Mouse (Mus musculus) bone marrow, adult 2 months (tissue): ENCODE data around the gene Rorc.

Source experiments
- CTCF ChIP-seq: fragments of 200-500 bp; IDR thresholded peaks from 2 replicates; pipeline ENCODE4 v1.5.1; 2011; ENCODE audit warnings: low read length, control low read depth; ENCODE audit not compliant: control insufficient read depth, insufficient read depth
- POLR2A ChIP-seq: fragments of 200-500 bp; IDR thresholded peaks from 2 replicates; pipeline ENCODE4 v1.6.1; 2011; ENCODE audit warnings: low read depth, mild to moderate bottlenecking, control low read depth, low read length, borderline replicate concordance; ENCODE audit not compliant: control insufficient read depth

DNA sequence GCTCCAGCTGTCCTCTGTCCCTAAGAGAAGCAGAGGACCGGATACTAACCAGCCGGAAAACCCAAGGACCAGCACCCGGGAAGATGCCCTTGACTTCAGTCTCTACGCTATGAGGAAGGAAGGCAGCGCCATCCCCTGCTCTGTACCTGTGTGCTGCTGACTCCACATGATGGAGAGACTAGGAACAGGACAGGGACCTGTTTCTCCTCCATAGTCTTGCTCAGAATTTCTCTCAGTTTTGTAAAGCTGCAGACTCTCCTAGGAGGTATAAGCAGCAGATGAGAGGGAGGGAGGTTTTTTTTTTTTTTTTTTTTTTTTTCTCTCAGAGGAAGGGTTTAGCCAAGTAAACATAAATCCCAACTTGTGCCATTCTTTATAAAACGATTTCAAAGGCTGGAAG lies 25.6 kb downstream of the Rorc start, which contains the start of gene Lingo4:
- TF ChIP-seq CTCF, result no peak
- TF ChIP-seq POLR2A, result no peak
